Mouse (Mus musculus) layer of hippocampus, adult 11-12 months (tissue): ENCODE measurements around the gene Dlk1.
"Not testable (repeated sequence)": the region's sequence is repeated elsewhere in the genome, so short reads cannot be mapped to it uniquely, and the experiment has no call there.

Source experiments
- DNase-seq: peaks from one replicate; pipeline ENCODE4 v3.0.0; 2022; ENCODE audit warnings: low spot score

Gene Dlk1

GRCm38 (mm10) chr12:109474187-109474606 is 21.6 kb downstream of the Dlk1 start:
- no peak for DNase-seq

GRCm38 (mm10) chr12:109475501-109475900 is 22.9 kb downstream of the Dlk1 start:
- no peak for DNase-seq

GRCm38 (mm10) chr12:109486525-109486924 is 33.9 kb downstream of the Dlk1 start:
- DNase-seq = not testable (repeated sequence)

GRCm38 (mm10) chr12:109491701-109492100 is 39.1 kb downstream of the Dlk1 start:
- peak; percentile 63 for DNase-seq

GRCm38 (mm10) chr12:109493381-109493780 is 40.8 kb downstream of the Dlk1 start:
- DNase-seq = no peak

- no peak for DNase-seq
Measured at GRCm38 (mm10) chr12:109495016-109495644, 42.5 kb downstream of the Dlk1 start.

GRCm38 (mm10) chr12:109496397-109496796 is 43.8 kb downstream of the Dlk1 start:
- DNase-seq = no peak

GRCm38 (mm10) chr12:109500992-109501391 is 48.4 kb downstream of the Dlk1 start:
- no peak for DNase-seq

GRCm38 (mm10) chr12:109502360-109503040 is 49.9 kb downstream of the Dlk1 start:
- no peak for DNase-seq

- DNase-seq = no peak
Measured at GRCm38 (mm10) chr12:109507693-109508092, 55.1 kb downstream of the Dlk1 start.

- DNase-seq = no peak
Measured at GRCm38 (mm10) chr12:109508495-109509454, 56.2 kb downstream of the Dlk1 start.

GRCm38 (mm10) chr12:109509531-109510137 is 57.0 kb downstream of the Dlk1 start:
- no peak for DNase-seq

- DNase-seq = no peak
Measured at GRCm38 (mm10) chr12:109510247-109510646, 57.6 kb downstream of the Dlk1 start.

GRCm38 (mm10) chr12:109511456-109511855 is 58.8 kb downstream of the Dlk1 start:
- peak; percentile 60 for DNase-seq

GRCm38 (mm10) chr12:109512151-109512907 is 59.7 kb downstream of the Dlk1 start:
- no peak for DNase-seq
